Mouse (Mus musculus) G1E (cell line): ENCODE results near the gene Krt25.

Experiments used
- CTCF ChIP-seq: IDR thresholded peaks from 2 replicates; pipeline ENCODE4 v1.5.1; 2012; ENCODE audit warnings: low read depth, low read length, inconsistent platforms, mixed read lengths
- GATA1 ChIP-seq: IDR thresholded peaks from 2 replicates; pipeline ENCODE4 v1.6.1; 2012; ENCODE audit warnings: borderline replicate concordance, low read length, inconsistent platforms, mixed read lengths

DNA sequence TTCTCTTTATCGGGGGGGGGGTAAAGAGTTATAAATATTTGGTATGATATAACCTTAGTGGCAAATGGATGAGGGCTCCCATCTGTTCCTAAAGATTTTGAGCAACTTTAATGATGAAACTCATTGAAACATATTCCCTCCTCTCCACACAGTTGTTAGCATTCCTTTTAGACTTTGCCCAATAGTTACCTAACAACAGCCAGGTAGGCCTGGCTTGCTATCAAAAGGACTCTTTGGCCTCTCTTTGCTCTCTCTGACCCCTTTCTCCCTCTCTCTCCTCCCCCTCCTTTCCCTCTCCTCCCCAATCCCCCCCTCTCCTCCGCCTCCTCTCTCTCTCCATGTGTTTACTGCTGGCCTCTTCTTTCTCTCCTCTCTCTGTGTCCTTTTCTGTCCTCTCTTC lies 8.2 kb downstream of the Krt25 start:
- TF ChIP-seq CTCF (no peak), GATA1 (no peak)
